Mouse (Mus musculus): ENCODE measurements around the gene Rab10. TPM values are rescaled to one million over a fixed set of nuclear protein-coding genes. Genes with fewer than 3 reads are reported as not detected.
A peak's percentile ranks its signal among the peaks of the same experiment; 100 is the strongest.

Rab10 gene
- polyA plus RNA-seq, 1 experiment from 2014 or later, result 58.4 TPM

GRCm38 (mm10) chr12:3323241-3323640, 13.5 kb upstream of the Rab10 start:
- H3K27ac ChIP-seq (ENCODE audit: low read length), result no peak overlapping the region
- H3K4me1 ChIP-seq (ENCODE audit: insufficient read depth, low read depth, low read length), result no peaks in the 10 kb centered on the region
- no peaks in the 10 kb centered on the region for H3K27me3 ChIP-seq (replicated peaks; ENCODE audit: insufficient read depth, low read length)
- 73% methylated on average over 6 of the region's 6 CpGs for WGBS
- TF ChIP-seq EP300 (IDR thresholded peaks at IDR 0.05), result no peak
- TF ChIP-seq CTCF (IDR thresholded peaks at IDR 0.05), result no peak
- no peak for DNase-seq (ENCODE audit: low spot score)
- no peak overlapping the region for H3K4me3 ChIP-seq (ENCODE audit: low read depth, low read length)
- no peaks in the 10 kb centered on the region for H3K36me3 ChIP-seq (ENCODE audit: insufficient read depth, low read length)
- no peaks in the 10 kb centered on the region for H3K9me3 ChIP-seq (ENCODE audit: low read length)
- ATAC-seq, result no peak
- no peak overlapping the region for H3K9ac ChIP-seq (replicated peaks; ENCODE audit: low read depth)
- no peak overlapping the region for H3K4me2 ChIP-seq (replicated peaks; ENCODE audit: low read depth, low read length)

GRCm38 (mm10) chr12:3319377-3319776, 9.6 kb upstream of the Rab10 start:
- Histone ChIP-seq H3K9ac (replicated peaks; ENCODE audit: low read depth) (no peak overlapping the region), H3K36me3 (ENCODE audit: insufficient read depth, low read length) (no peaks in the 10 kb centered on the region), H3K4me1 (ENCODE audit: insufficient read depth, low read depth, low read length) (no peaks in the 10 kb centered on the region), H3K4me3 (ENCODE audit: low read depth, low read length) (no peak overlapping the region), H3K4me2 (replicated peaks; ENCODE audit: low read depth, low read length) (no peak overlapping the region), H3K27me3 (replicated peaks; ENCODE audit: insufficient read depth, low read length) (no peaks in the 10 kb centered on the region), H3K27ac (ENCODE audit: low read length) (no peak overlapping the region), H3K9me3 (ENCODE audit: low read length) (no peaks in the 10 kb centered on the region)
- TF ChIP-seq CTCF (IDR thresholded peaks at IDR 0.05) (no peak), EP300 (IDR thresholded peaks at IDR 0.05) (no peak)
- ATAC-seq, result no peak
- WGBS, result 50% methylated on average over 4 of the region's 4 CpGs
- no peak for DNase-seq (ENCODE audit: low spot score)

- Histone ChIP-seq H3K9ac (replicated peaks; ENCODE audit: low read depth) (no peak overlapping the region), H3K4me3 (ENCODE audit: low read depth, low read length) (no peak overlapping the region), H3K9me3 (ENCODE audit: low read length) (no peaks in the 10 kb centered on the region), H3K36me3 (ENCODE audit: insufficient read depth, low read length) (no peaks in the 10 kb centered on the region), H3K4me2 (replicated peaks; ENCODE audit: low read depth, low read length) (no peak overlapping the region), H3K27ac (ENCODE audit: low read length) (no peak overlapping the region), H3K4me1 (ENCODE audit: insufficient read depth, low read depth, low read length) (no peaks in the 10 kb centered on the region), H3K27me3 (replicated peaks; ENCODE audit: insufficient read depth, low read length) (no peaks in the 10 kb centered on the region)
- 44% methylated on average over 3 of the region's 3 CpGs for WGBS
- TF ChIP-seq CTCF (IDR thresholded peaks at IDR 0.05) (no peak), EP300 (IDR thresholded peaks at IDR 0.05) (no peak)
- DNase-seq (ENCODE audit: low spot score) (no peak), ATAC-seq (no peak)
Observed at GRCm38 (mm10) chr12:3316937-3317336, 7.2 kb upstream of the Rab10 start.

GRCm38 (mm10) chr12:3316083-3316482, 6.3 kb upstream of the Rab10 start:
- Histone ChIP-seq H3K27ac (ENCODE audit: low read length) (no peak overlapping the region), H3K36me3 (ENCODE audit: insufficient read depth, low read length) (no peaks in the 10 kb centered on the region), H3K4me1 (ENCODE audit: insufficient read depth, low read depth, low read length) (no peaks in the 10 kb centered on the region), H3K4me3 (ENCODE audit: low read depth, low read length) (no peak overlapping the region), H3K9ac (replicated peaks; ENCODE audit: low read depth) (no peak overlapping the region), H3K9me3 (ENCODE audit: low read length) (no peaks in the 10 kb centered on the region), H3K27me3 (replicated peaks; ENCODE audit: insufficient read depth, low read length) (no peaks in the 10 kb centered on the region), H3K4me2 (replicated peaks; ENCODE audit: low read depth, low read length) (no peak overlapping the region)
- DNase-seq (ENCODE audit: low spot score) (peak; percentile 23), ATAC-seq (peak; percentile 23; the same call in 1 of the 2 replicates)
- TF ChIP-seq CTCF (IDR thresholded peaks at IDR 0.05) (no peak), EP300 (IDR thresholded peaks at IDR 0.05) (no peak)
- 11% methylated on average over 2 of the region's 2 CpGs for WGBS

- ATAC-seq (no peak), DNase-seq (ENCODE audit: low spot score) (no peak)
- peaks cover 4% of the 10 kb centered on the region; the same call in 1 of the 2 replicates for H3K4me1 ChIP-seq (ENCODE audit: insufficient read depth, low read depth, low read length)
- no peak overlapping the region for H3K27ac ChIP-seq (ENCODE audit: low read length)
- H3K4me2 ChIP-seq (replicated peaks; ENCODE audit: low read depth, low read length), result no peak overlapping the region
- H3K9ac ChIP-seq (replicated peaks; ENCODE audit: low read depth), result no peak overlapping the region
- 70% methylated on average over 3 of the region's 3 CpGs for WGBS
- H3K4me3 ChIP-seq (ENCODE audit: low read depth, low read length), result no peak overlapping the region
- H3K27me3 ChIP-seq (replicated peaks; ENCODE audit: insufficient read depth, low read length), result no peaks in the 10 kb centered on the region
- H3K36me3 ChIP-seq (ENCODE audit: insufficient read depth, low read length), result no peaks in the 10 kb centered on the region
- TF ChIP-seq CTCF (IDR thresholded peaks at IDR 0.05) (no peak), EP300 (IDR thresholded peaks at IDR 0.05) (no peak)
- no peaks in the 10 kb centered on the region for H3K9me3 ChIP-seq (ENCODE audit: low read length)
Observed at GRCm38 (mm10) chr12:3312886-3313285, 3.1 kb upstream of the Rab10 start.

GRCm38 (mm10) chr12:3310321-3310692, 538 bp upstream of the Rab10 start:
- ATAC-seq (no peak), DNase-seq (ENCODE audit: low spot score) (no peak)
- Histone ChIP-seq H3K9me3 (ENCODE audit: low read length) (no peaks in the 10 kb centered on the region), H3K36me3 (ENCODE audit: insufficient read depth, low read length) (no peaks in the 10 kb centered on the region), H3K27me3 (replicated peaks; ENCODE audit: insufficient read depth, low read length) (no peaks in the 10 kb centered on the region), H3K27ac (ENCODE audit: low read length) (peak overlapping the region; percentile 92), H3K4me1 (ENCODE audit: insufficient read depth, low read depth, low read length) (peaks cover 11% of the 10 kb centered on the region; the same call in 1 of the 2 replicates), H3K4me3 (ENCODE audit: low read depth, low read length) (peak overlapping the region; percentile 83), H3K9ac (replicated peaks; ENCODE audit: low read depth) (peak overlapping the region; percentile 51), H3K4me2 (replicated peaks; ENCODE audit: low read depth, low read length) (peak overlapping the region; percentile 71)
- 3% methylated on average over 15 of the region's 15 CpGs for WGBS
- TF ChIP-seq CTCF (IDR thresholded peaks at IDR 0.05) (no peak), EP300 (IDR thresholded peaks at IDR 0.05) (peak; percentile 43; the same call in 1 of the 2 replicates)

Measured in lung, postnatal 0 days (tissue).